Mouse (Mus musculus): Measurements from ENCODE around the gene Fsd1. TPM values are rescaled to one million over a fixed set of nuclear protein-coding genes. Genes with fewer than 3 reads are reported as not detected.
A peak's percentile ranks its signal among the peaks of the same experiment; 100 is the strongest.

The Fsd1 gene
- total RNA-seq, 2 experiments from 2014 or later = 98.0 to 101 TPM

DNA sequence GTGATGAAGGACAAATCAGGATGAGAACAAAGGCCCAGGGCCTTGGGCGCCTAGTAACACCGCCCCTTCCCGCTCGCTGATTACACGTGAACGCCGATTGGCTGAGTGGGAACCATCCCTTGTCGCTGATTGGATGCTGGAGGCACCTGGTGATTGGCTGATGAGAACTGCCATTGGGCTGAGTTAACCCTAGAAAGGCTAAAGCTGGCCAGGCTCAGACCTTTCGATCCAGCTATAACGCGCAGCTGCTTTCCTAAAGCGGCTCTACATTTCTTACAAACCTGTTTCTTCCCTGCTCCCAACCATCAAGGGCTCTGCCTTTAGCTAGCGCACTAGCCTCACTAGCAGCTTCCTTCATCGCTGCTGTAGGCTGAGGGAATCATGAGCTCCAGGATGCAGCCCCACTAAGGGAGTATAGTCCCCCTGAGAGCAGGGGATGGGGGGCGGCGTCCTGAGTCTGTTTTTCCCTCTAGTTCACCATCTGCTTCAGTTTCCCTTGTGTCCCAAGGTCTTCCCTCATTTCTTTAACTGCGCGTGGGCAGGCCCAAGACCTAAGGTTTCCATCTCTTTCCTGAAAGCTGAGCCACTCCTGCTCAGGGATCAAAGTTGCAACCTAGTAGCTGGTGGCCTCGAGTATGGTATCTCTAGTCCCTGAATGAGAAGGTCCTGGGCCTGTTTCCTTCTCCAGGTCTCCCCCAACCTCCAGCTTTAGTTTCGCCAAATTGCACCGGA, 22.2 kb downstream of the Fsd1 start:
- DNase-seq (ENCODE audit: low spot score in 2 of 2) = peak; percentile 89 to 93

DNA sequence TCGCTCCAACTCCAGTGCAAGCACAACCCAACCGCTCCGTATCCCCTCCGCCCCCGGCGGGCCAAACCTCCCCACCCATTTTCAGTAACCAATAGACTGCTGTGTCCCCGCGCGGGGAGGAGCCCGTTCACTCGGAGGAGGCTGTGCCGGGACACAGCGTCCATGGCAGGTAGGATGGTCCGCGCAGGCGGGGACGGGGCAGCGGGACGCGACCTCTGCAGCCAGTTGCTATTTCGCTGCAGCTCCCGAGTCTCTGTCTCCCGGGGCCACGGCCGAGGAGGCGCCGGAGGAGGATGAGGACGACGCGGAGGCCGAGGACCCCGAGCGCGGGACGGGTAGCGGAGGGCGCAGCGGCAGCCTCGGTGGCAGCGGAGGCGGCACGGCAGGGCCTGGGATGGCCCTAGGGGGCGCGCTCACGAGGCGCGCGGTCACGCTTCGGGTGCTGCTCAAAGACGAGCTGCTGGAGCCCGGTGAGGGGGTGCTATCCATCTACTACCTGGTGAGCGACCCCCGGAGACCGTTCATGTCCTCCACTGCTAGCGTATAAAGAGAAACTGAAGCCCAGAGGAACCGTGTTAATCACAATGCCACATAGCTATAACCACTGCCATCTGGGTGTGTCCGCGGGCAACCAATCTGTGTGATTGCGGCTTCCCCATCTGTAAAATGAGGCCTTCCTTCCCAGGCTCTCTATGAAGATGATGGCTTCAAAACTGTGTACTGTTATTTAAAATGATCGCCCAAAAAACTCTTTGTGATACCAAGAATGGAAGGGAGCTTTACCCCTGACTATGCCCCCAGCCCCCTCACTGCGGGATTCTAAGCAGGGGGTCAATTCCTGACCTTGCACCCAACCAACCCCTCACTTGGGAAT, 23.0 kb downstream of the Fsd1 start:
- DNase-seq (ENCODE audit: low spot score in 2 of 2) = peak; percentile 87 to 93

DNA sequence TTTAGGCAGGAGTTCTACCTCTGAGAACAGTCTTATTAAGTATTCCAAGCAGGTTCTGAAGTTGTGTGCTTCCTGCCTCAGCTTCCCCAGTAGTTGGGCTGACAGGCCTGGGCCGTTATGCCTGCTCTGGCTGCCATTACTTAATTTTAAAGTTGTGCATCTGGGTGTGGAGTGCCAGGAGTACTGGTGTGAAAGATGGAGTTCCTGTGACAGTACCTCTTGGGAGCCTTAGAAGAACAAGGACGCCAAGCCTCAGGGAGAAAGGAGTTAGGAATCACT, 23.6 kb downstream of the Fsd1 start:
- DNase-seq (ENCODE audit: low spot score in 2 of 2) = no peak

- DNase-seq (ENCODE audit: low spot score in 2 of 2) = peak in 1 of 2 experiments; percentile 38
Measured at GRCm38 (mm10) chr17:56010255-56010654, 23.9 kb downstream of the Fsd1 start.

- DNase-seq (ENCODE audit: low spot score in 2 of 2) = peak; percentile 85 to 86
Measured at GRCm38 (mm10) chr17:56010681-56011080, 24.4 kb downstream of the Fsd1 start.

GRCm38 (mm10) chr17:56011441-56011840, 25.1 kb downstream of the Fsd1 start:
- no peak for DNase-seq (ENCODE audit: low spot score in 2 of 2)

- no peak for DNase-seq (ENCODE audit: low spot score in 2 of 2)
Measured at GRCm38 (mm10) chr17:56015293-56015692, 29.0 kb downstream of the Fsd1 start.

GRCm38 (mm10) chr17:56016382-56016781, 30.1 kb downstream of the Fsd1 start:
- DNase-seq (ENCODE audit: low spot score in 2 of 2) = peak in 1 of 2 experiments; percentile 15

DNA sequence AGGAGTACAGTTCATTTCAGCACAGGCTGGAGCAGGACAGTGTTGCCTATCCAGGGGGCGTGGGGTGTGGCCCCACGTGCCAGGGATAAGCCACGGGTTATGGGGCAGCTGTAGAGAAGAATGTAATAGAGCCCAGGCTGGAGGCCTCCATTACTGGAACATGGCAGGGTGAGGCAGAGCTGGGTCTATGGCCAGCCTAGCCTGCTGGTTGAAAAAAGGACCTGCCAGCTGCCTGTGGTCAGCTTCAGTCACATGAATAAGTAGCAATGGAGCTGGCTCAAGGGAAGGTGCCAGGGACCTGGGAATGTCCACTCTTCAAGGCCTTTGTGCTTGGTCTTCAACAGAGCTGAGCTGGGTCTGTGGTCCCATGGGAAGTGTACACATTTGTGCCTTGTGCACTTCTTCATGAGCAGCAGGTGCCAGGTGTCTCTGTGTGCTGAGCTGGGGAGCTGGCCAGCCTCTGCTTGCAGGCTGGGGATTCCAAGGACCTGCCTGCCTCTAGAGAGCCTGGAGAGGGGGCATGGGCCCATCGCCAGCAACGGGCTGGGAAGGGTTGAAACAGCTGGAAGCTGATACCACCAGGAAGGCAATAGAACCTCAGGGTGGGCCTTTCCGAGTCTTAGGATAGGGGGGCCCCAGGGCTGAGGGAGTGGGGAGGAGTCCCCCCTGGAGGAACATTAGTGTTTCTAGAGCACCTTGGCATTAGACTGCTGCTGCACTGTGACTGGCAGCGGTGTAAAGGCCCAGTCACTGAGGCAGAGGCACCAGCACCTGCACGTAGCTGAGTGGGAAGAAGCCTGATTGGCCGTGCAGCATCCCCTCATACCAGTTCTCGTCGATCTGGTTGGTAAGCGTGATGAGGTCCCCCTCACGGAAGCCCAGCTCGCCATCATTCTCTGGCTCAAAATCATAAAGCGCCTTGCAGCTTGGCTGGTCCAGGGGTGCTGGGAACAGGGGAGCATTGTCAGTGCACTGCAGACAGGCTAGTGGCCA, 30.8 kb downstream of the Fsd1 start:
- DNase-seq (ENCODE audit: low spot score in 2 of 2) = peak in 1 of 2 experiments; percentile 51

GRCm38 (mm10) chr17:56017848-56018247, 31.5 kb downstream of the Fsd1 start:
- peak in 1 of 2 experiments; percentile 46 for DNase-seq (ENCODE audit: low spot score in 2 of 2)

DNA sequence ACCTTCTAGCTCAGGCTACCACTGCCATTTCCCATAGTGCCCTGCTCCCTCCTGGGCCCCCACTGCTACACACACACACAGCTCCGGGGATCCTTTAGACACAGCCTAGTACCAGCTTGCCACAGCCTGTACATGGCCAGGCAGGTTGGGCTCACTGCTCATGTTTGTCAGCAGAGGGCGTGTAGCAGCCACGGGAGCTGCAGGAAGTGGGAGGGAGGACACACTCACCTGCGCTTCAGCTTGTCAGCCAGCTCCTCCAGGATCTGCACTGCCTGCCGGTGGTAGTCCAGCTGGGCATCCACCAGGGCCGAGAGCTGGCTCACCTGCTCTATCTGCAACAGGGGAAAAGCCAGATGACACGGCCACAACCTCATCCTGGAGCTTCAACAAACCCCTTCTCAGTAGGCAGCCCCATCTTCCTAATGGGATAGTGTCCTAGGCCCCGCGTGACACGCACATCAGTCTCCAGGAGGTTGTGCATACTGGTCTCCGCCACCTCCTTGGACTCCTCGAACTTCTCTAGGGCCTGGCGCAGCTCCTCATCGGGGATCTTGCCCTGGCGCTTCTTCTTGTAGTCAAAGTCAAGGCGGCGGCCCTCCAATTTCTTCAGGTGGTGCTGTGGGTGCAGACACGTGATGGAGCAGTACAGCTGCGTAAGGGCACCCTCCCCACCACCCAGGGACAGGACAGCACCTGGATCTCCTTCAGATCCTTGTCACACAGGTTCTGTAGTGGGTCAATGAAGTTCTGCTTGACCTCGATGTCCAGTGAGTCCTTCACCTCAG, 32.2 kb downstream of the Fsd1 start:
- peak; percentile 68 to 69 for DNase-seq (ENCODE audit: low spot score in 2 of 2)

- DNase-seq (ENCODE audit: low spot score in 2 of 2) = peak in 1 of 2 experiments; percentile 25
Measured at GRCm38 (mm10) chr17:56020400-56021084, 34.2 kb downstream of the Fsd1 start.

- peak in 1 of 2 experiments; percentile 54 for DNase-seq (ENCODE audit: low spot score in 2 of 2)
Measured at GRCm38 (mm10) chr17:56021161-56021910, 35.0 kb downstream of the Fsd1 start.

DNA sequence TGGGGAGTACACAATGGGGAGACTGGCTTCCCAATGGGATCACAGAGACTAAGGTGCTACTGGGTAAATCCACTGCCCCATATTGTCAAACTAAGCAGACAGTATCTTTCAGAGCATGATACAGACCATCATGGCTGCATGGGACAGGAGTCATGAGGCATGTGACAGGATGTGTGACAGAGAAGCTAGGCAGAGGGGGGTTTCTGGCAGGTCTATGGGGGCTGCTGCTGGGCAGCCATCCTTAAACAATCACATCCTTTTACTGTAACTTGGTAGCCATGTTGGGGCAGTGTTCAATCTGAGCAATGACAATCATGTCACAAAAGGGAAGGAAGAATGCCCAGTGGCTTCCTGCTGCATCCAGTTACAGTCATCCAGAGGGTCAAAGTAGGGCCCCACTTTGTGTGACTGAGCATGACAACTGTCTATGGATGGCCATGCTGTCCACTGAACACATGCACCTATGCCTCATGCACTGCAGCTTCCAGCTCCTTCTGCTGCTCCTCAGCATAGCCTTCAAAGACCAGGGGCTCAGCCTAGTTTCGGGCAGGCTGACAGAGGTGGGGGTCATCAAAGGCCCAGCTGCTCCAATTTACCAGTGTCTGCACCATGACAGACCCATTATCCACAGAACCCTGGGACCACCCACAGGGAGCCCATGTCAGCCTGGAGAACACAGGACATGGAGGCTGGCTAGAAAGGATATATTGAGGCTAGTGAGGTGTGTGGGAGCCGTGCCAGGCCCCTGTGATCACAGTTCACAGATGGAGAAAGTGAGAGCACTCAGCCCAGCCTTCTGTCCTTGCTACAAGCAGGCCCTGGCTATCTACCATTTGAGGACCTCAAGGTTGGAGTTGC, 36.1 kb downstream of the Fsd1 start:
- peak in 1 of 2 experiments; percentile 17 for DNase-seq (ENCODE audit: low spot score in 2 of 2)

GRCm38 (mm10) chr17:56022989-56023290, 36.6 kb downstream of the Fsd1 start:
- no peak for DNase-seq (ENCODE audit: low spot score in 2 of 2)

DNA sequence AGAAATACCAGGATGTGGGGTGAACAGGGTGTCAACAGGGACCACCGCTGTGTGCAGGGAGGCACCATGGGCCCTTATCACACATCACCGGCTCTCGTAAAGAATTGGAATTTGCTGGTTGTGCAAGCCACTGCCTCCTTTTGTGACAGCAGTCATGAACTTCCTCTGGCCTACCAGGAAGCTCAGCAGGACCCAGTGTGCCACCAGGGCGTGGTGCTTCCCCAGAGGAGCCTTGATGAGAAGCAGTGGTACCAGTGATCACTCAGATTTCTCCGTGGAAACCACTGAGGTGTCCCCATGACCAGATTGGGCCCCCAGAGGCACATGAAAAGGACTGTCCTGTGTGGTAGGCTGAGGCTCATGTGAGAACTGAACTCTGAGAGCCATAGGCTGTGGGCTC, 37.1 kb downstream of the Fsd1 start:
- DNase-seq (ENCODE audit: low spot score in 2 of 2) = peak; percentile 6 to 20

- DNase-seq (ENCODE audit: low spot score in 2 of 2) = no peak
Measured at GRCm38 (mm10) chr17:56024476-56024875, 38.2 kb downstream of the Fsd1 start.

GRCm38 (mm10) chr17:56024931-56025330, 38.6 kb downstream of the Fsd1 start:
- no peak for DNase-seq (ENCODE audit: low spot score in 2 of 2)
